Mouse (Mus musculus): ENCODE results near the gene Cygb.
"Not testable (repeated sequence)": the region's sequence is repeated elsewhere in the genome, so short reads cannot be mapped to it uniquely, and the experiment has no call there.

Cygb gene

DNA sequence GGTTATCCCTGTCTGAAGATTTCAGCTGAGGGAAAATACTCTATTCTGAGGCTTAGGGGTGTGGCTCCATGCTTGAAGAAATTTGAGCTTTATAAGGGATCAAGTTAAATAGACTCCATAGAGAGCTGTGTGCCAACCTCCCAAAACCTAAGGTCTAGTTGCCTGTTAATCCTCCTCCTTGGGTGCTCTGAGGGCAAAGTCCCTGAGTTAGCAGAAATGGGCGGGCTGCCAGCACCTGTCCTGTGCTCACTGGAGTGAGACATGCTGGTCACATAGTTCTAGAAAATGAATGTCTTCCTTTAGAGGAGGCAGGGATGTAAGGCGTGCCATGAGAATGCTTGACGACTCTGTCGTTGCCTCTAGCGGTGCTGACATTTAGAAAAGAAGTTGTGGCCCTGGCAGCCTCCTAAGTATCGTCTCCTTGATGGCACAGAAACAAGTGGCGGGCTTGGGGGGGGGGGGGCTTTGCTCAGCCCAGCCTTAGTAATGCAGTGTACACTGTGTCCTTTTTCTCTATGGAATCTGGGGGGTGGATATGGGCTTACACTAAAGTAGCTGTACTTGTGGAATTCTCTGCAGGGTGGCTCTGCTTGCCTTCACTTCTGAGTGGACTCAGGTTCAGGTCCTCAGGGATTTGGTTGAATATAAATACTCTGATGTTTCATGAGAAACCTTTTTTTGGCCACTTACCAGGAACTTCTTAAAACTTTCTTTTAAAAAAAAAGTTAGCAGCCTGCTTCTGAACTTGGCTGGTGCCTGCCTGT is 20.7 kb upstream of the Cygb start:
- no peak for DNase-seq (ENCODE audit: low read depth)

DNA sequence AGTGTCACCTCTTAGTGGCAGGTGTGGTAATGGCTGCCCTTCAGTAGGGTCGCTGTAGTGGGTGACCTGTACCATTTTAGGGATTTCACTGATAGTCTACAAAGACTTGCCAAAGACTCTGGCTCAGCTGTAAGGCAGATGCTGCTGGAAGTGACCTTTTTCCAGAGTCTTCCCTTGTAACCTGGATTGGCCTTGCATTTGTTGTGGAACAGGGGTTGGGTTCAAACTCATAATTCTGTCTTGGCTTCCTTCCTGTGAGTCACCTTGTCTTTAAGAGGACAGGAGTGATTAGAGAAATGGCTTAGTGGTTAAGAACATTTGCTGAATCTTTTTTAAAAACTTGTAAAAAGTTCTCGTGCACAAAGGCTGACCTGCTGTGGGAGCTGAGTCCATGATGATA is 19.3 kb upstream of the Cygb start:
- DNase-seq (ENCODE audit: low read depth): no peak

- no peak for DNase-seq (ENCODE audit: low read depth)
Observed at GRCm38 (mm10) chr11:116672595-116672994, 18.5 kb upstream of the Cygb start.

- no peak for DNase-seq (ENCODE audit: low read depth)
Observed at GRCm38 (mm10) chr11:116671845-116672434, 17.8 kb upstream of the Cygb start.

DNA sequence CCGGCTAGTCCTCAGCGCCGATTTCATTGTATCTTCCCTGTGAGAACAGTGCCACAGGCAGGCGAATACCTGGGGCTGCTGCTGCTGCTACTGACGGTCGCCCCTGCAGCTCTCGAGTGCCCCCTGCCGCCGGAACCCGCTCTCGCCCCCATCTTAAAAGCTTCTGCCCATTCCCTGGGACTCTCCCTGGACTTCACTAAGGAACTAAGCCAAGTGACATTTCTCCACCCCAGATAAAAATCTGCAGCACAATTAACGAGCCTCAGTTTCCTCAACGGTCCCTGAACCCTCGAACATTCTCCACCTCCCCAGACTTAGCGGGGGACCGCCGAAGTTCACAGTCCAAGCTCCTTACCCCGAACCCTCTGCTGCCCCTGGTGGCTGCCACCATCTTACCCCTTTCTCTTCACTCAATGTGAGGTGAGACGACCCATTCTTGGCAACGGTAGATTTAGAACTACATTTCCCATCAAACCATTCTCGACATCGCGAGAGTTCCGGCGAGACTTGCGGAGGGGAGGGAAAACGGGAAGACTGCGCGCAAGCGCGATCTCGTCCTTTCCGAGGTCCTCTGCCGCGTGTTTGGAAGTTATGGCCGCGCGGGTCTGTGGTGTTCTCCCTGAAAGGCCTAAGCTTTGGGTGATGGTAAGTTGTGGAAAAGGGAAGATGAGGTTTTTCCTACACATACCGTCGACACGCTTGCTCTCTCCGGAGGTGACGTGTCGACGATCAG is 17.2 kb upstream of the Cygb start:
- peak; percentile 100 for DNase-seq (ENCODE audit: low read depth)

GRCm38 (mm10) chr11:116670386-116670785 is 16.3 kb upstream of the Cygb start:
- no peak for DNase-seq (ENCODE audit: low read depth)

DNA sequence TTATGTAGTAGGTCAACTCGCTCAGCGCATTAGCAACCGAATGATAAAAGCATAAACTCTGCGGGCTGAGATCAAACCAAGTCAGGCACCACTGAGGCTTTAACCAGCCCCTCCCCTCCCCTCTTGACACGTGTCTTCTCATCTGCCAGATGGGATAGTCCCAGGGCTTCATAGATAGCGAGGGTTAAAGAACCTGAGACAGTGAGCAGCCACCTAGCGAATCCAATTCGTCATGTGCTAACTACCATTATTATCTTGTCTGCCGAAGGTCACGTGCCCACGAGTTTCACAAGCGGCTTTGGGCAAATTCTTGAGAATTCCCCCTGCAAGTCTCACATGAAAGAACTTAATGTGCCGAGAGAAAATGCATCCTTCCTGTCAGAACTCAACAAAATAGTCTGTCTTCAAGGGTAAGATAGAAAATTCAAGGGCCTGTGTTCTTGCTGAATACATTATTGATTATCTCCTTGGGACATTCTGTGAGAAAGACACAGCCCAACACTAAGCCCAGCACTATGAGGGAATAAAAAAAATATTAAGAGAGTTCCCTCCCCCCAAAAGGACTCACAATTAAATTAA is 15.8 kb upstream of the Cygb start:
- DNase-seq (ENCODE audit: low read depth): no peak

- no peak for DNase-seq (ENCODE audit: low read depth)
Observed at GRCm38 (mm10) chr11:116669316-116669715, 15.2 kb upstream of the Cygb start.

DNA sequence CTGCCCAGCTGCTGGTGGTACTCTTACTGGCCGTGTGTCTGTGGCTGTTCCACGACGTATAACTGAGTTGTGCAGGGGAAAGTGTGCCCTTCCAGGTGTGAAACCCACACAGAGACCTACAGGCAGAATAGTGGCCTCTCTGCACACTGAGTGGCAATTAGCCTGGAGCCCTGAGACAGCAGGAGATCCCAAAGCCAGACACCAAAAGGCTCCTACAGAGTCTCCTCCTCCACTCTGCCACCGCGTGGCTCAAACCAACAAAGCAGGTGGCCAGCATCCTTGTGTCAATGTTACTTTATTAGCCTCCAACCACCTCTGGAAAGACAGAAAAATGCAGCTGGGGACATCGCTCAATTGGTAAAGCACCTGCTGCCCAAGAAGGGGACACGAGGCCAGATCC is 14.7 kb upstream of the Cygb start:
- no peak for DNase-seq (ENCODE audit: low read depth)

- no peak for DNase-seq (ENCODE audit: low read depth)
Observed at GRCm38 (mm10) chr11:116668381-116668825, 14.3 kb upstream of the Cygb start.

GRCm38 (mm10) chr11:116667930-116668329 is 13.8 kb upstream of the Cygb start:
- no peak for DNase-seq (ENCODE audit: low read depth)

DNA sequence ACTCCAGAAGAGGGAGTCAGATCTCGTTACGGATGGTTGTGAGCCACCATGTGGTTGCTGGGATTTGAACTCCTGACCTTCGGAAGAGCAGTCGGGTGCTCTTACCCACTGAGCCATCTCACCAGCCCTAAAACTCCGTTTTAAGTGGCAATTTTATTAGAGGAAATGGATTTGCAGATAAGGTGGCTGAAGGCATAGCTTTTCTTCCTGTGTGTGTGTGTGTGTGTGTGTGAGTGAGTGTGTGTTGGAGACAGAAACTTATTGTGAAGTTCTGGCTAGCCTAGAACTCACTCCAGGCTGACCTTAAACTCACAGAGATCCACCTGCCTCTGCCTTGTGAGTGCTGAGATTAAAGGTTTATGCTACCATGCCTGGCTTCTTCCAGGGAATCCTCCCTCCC is 12.9 kb upstream of the Cygb start:
- DNase-seq (ENCODE audit: low read depth): not testable (repeated sequence)

DNA sequence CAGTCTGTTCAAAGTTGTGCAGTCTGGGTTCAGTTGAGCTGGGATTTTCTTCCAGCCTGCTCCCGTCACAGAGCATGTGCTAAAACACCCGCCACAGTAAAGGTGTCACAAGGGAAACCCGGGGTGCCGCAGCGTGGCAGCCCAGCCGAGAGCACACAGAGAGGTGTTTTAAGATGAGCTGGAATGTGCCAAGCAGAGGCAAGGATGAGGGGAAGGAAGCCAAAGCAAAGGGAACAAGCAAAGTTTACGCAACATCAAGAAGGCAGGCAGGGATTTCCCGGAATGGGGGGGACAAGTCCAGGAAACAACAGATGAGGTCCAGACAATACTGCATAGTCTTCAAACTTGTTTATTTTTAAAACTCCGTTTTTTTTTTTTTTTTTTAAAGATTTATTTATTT is 12.5 kb upstream of the Cygb start:
- DNase-seq (ENCODE audit: low read depth): no peak

GRCm38 (mm10) chr11:116665289-116665688 is 11.2 kb upstream of the Cygb start:
- no peak for DNase-seq (ENCODE audit: low read depth)

- DNase-seq (ENCODE audit: low read depth): no peak
Observed at GRCm38 (mm10) chr11:116661948-116662377, 7.8 kb upstream of the Cygb start.

- no peak for DNase-seq (ENCODE audit: low read depth)
Observed at GRCm38 (mm10) chr11:116661291-116661947, 7.3 kb upstream of the Cygb start.

DNA sequence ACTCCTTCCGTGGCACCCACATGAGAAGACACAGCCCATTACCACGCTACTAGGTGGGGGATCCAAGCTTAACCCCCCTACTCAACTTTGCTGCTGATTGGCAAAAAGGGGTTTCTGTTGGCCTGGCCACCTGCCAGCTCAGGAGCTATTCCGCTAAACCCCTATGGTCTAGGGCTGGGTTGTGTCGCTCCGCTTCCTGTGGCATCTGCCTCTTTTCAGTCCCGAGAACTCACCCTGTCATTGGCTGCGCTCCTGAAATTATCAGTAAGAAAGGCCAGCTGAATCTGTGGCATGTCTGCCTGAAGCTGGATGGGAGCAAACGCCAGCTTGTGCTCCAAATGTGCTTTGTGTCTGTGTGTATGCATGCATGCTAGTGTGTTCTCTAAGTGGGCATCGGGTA is 6.1 kb upstream of the Cygb start:
- no peak for DNase-seq (ENCODE audit: low read depth)

GRCm38 (mm10) chr11:116659027-116659621 is 5.0 kb upstream of the Cygb start:
- no peak for DNase-seq (ENCODE audit: low read depth)

- no peak for DNase-seq (ENCODE audit: low read depth)
Observed at GRCm38 (mm10) chr11:116658238-116658637, 4.1 kb upstream of the Cygb start.

- peak; percentile 92 for DNase-seq (ENCODE audit: low read depth)
Observed at GRCm38 (mm10) chr11:116657311-116658223, 3.5 kb upstream of the Cygb start.
